Mouse (Mus musculus) heart, adult 2 months (tissue): ENCODE results near the gene Bace1.

Source experiments
- CTCF ChIP-seq: fragments of 200-600 bp; IDR thresholded peaks from 2 replicates; pipeline ENCODE4 v1.8.1; 2022; ENCODE audit warnings: antibody characterized with exemption, mild to moderate bottlenecking, moderate library complexity
- EP300 ChIP-seq: fragments of 200-500 bp; IDR thresholded peaks from 2 replicates; pipeline ENCODE4 v1.6.1; 2011; ENCODE audit warnings: low read depth, low read length, control low read depth; ENCODE audit not compliant: insufficient read depth
- POLR2A ChIP-seq: fragments of 200-500 bp; IDR thresholded peaks from 2 replicates; pipeline ENCODE4 v1.6.1; 2011; ENCODE audit warnings: mild to moderate bottlenecking, low read depth, low read length, control low read depth; ENCODE audit not compliant: insufficient read depth

GRCm38 (mm10) chr9:45846891-45847460, 8.6 kb downstream of the Bace1 start:
- TF ChIP-seq CTCF (no peak), POLR2A (no peak), EP300 (no peak)
